16 mouse cellular contexts compared by ENCODE assay signal in the genomic region with DNA sequence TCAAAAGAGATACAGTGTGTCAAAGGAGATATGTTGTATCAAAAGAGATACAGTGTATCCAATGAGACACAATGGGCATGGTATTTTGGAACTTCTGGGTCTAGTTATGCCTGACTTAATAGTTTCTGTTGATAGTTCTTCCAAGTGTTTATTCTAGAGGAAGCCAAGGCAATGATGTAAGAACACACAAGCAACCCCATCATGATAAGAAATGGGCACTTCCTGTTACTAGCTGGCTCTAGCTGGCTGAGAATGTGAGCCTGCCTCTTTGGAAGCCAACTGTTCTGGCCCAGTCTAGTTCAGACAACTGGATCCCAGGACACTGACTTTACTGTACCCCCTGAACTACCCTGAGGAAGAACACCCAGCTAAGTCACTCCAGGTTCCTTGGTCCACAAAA.
DNase-seq lines count a peak whose midpoint lies in the region; ATAC-seq lines count a peak whose summit lies in the region.
"Had no signal": no experiment of that assay in that cellular context is flagged by ENCODE, and none has a peak within 500 bp of the region (broad histone marks: within the 10 kb centered on the region; RNA-seq: fewer than 3 reads in every experiment).

No protein-coding gene starts in this region.

- peak; percentile 42; the same call in 1 of the 2 replicates for ATAC-seq in granulocyte monocyte progenitor cell, adult 5-6 weeks (replicated peaks; ENCODE audit: poor library complexity, severe bottlenecking)
- ATAC-seq in megakaryocyte progenitor cell, adult 5-6 weeks (replicated peaks; ENCODE audit: poor library complexity): peak; percentile 34; the same call in 1 of the 2 replicates
- ATAC-seq in CD4-positive, CD25-positive, alpha-beta regulatory T cell, adult 4 months: no peak
- ATAC-seq: forebrain, embryonic 13.5 days had no signal

- DNase-seq in 416B (ENCODE audit: low read depth): peak; percentile 37
- peak; percentile 16 for DNase-seq in lung, postnatal 14 days
- DNase-seq in thymus, postnatal 0 days (ENCODE audit: low spot score): no peak
- DNase-seq in spleen, postnatal 36 days (ENCODE audit: low spot score in 2 of 2): no peak
- DNase-seq: adrenal gland, postnatal 10 days; cerebellum, adult 11-12 months; cerebellum, adult 9-11 months; cerebellum, postnatal 36 days; gastrocnemius, adult 2 months; gastrocnemius, postnatal 36 days; heart, adult 18-20 months; heart, postnatal 10 days had no signal

Comparison
In these comparisons a context has a peak if more than half of its experiments do, and no peak if none do; other contexts are left out.
1. DNase-seq: peak in 416B (single experiment) and lung, postnatal 14 days (single experiment); none in thymus, postnatal 0 days (single experiment) and spleen, postnatal 36 days (0 of 2).